Mouse (Mus musculus) ES-E14 (cell line): ENCODE data around the gene Mef2b.

Experiments
- CHD2 ChIP-seq: IDR thresholded peaks from 2 replicates; pipeline ENCODE4 v1.6.1; 2014; ENCODE audit warnings: mild to moderate bottlenecking, low read depth, low read length, inconsistent platforms
- HCFC1 ChIP-seq: IDR thresholded peaks from 2 replicates; pipeline ENCODE4 v1.6.1; 2012; ENCODE audit warnings: low read length, inconsistent platforms, borderline replicate concordance; ENCODE audit not compliant: insufficient read depth
- MAFK ChIP-seq: IDR thresholded peaks from 2 replicates; pipeline ENCODE4 v1.6.1; 2014; ENCODE audit warnings: mild to moderate bottlenecking, low read depth, low read length, inconsistent platforms; ENCODE audit not compliant: insufficient read depth
- ZC3H11A ChIP-seq: IDR thresholded peaks from 2 replicates; pipeline ENCODE4 v1.6.1; 2012; ENCODE audit warnings: low read depth, mild to moderate bottlenecking, inconsistent platforms, low read length, borderline replicate concordance
- ZNF384 ChIP-seq: IDR thresholded peaks from 2 replicates; pipeline ENCODE4 v1.6.1; 2012; ENCODE audit warnings: low read depth, low read length, inconsistent platforms

- no peak for TF ChIP-seq MAFK
- TF ChIP-seq CHD2, result no peak
- no peak for TF ChIP-seq HCFC1
- no peak for TF ChIP-seq ZNF384
- TF ChIP-seq ZC3H11A, result no peak
Measured at GRCm38 (mm10) chr8:70100241-70100640, 39.3 kb upstream of the Mef2b start.
